Mouse (Mus musculus) spleen, adult 2 months (tissue): ENCODE measurements around the gene Rabepk. TPM values are rescaled to one million over a fixed set of nuclear protein-coding genes. Genes with fewer than 3 reads are reported as not detected.
A peak's percentile ranks its signal among the peaks of the same experiment; 100 is the strongest.
"Not testable (repeated sequence)": the region's sequence is repeated elsewhere in the genome, so short reads cannot be mapped to it uniquely, and the experiment has no call there.

Source experiments
- DNase-seq, 2 experiments: peaks; one replicate each; pipeline versions ENCODE4 v3.0.0 to v3.0.0-alpha.2; 2012 to 2021; ENCODE audit warnings: low spot score in 2 of 2, low read depth in 1 of 2
- H3K27ac ChIP-seq: fragments of 200-500 bp; 2 replicates; pipeline ENCODE4 v1.5.1; 2012; ENCODE audit warnings: low read length, inconsistent platforms; ENCODE audit not compliant: insufficient read depth
- H3K27me3 ChIP-seq: fragments of 200-500 bp; 2 replicates; pipeline ENCODE4 v1.6.1; 2012; ENCODE audit warnings: mild to moderate bottlenecking, moderate library complexity, low read length, inconsistent platforms; ENCODE audit not compliant: control insufficient read depth, insufficient read depth
- H3K36me3 ChIP-seq: fragments of 200-500 bp; 2 replicates; pipeline ENCODE4 v1.6.1; 2012; ENCODE audit warnings: mild to moderate bottlenecking, low read length, inconsistent platforms; ENCODE audit not compliant: control insufficient read depth, insufficient read depth
- H3K4me1 ChIP-seq: fragments of 200-500 bp; 2 replicates; pipeline ENCODE4 v1.6.1; 2011; ENCODE audit warnings: inconsistent platforms; ENCODE audit not compliant: control insufficient read depth, insufficient read depth, insufficient read length
- H3K4me3 ChIP-seq: fragments of 200-500 bp; 2 replicates; pipeline ENCODE4 v1.5.1; 2011; ENCODE audit warnings: mild to moderate bottlenecking, inconsistent platforms; ENCODE audit not compliant: insufficient read depth, insufficient read length; ENCODE audit errors: extremely low read depth
- CTCF ChIP-seq: fragments of 200-500 bp; IDR thresholded peaks from 2 replicates; pipeline ENCODE4 v1.5.1; 2011; ENCODE audit warnings: mild to moderate bottlenecking, inconsistent platforms; ENCODE audit not compliant: insufficient read depth, insufficient read length, insufficient replicate concordance; ENCODE audit errors: extremely low read depth
- POLR2A ChIP-seq: fragments of 200-500 bp; IDR thresholded peaks from 2 replicates; pipeline ENCODE4 v1.6.1; 2011; ENCODE audit warnings: low read depth, low read length, inconsistent platforms
- WGBS: fragments of 180-500 bp; shearing (Covaris S2); methylation state at CpG from one replicate; pipeline ENCODE4 v1.1.7; 2018; 5-methylcytosine and 5-hydroxymethylcytosine counted together
- polyA plus RNA-seq: library from polyadenylated mRNA; depleted of rRNA; stranded (reverse); fragments of >200 nt; gene quantifications from 2 replicates; pipeline ENCODE4 v1.2.3, GENCODE M21; 2012

The Rabepk gene
- polyA plus RNA-seq, 1 experiment, result 16.7 TPM

DNA sequence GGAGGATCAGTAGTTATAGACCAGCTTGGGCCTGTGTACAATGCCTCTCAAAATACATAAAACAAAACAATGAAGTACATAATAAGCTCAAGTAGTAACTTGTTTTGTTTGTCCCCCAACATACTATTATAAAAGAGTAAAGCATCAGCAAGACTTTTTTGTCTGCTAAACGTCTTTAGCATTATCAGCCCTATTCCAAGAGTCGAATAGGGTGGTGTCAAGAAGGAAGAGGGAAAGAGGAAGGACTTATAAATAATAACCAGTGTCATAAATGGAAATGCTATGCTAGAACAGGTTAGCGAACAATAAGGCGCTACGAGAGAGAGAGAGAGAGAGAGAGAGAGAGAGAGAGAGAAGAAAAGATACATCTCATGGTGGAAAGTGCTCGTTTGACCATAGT, 28.8 kb downstream of the Rabepk start:
- H3K27me3 ChIP-seq, result no peaks in the 10 kb centered on the region
- TF ChIP-seq POLR2A (no peak), CTCF (no peak)
- H3K4me3 ChIP-seq, result peak overlapping the region; percentile 89
- no peak for DNase-seq
- H3K4me1 ChIP-seq, result peaks cover 9% of the 10 kb centered on the region
- H3K27ac ChIP-seq, result peak overlapping the region; percentile 87
- under 1% methylated on average over 6 of the region's 6 CpGs for WGBS
- peaks cover 25% of the 10 kb centered on the region for H3K36me3 ChIP-seq

GRCm38 (mm10) chr2:34770049-34770448, 29.7 kb downstream of the Rabepk start:
- Histone ChIP-seq H3K27ac (no peak overlapping the region), H3K4me1 (peaks cover 9% of the 10 kb centered on the region), H3K4me3 (no peak overlapping the region), H3K27me3 (no peaks in the 10 kb centered on the region), H3K36me3 (peaks cover 18% of the 10 kb centered on the region)
- no peak for DNase-seq
- WGBS, result 94% methylated on average over 2 of the region's 2 CpGs
- TF ChIP-seq CTCF (no peak), POLR2A (no peak)

GRCm38 (mm10) chr2:34764801-34765200, 34.9 kb downstream of the Rabepk start:
- no peaks in the 10 kb centered on the region for H3K27me3 ChIP-seq
- H3K4me1 ChIP-seq, result no peaks in the 10 kb centered on the region
- H3K4me3 ChIP-seq, result no peak overlapping the region
- TF ChIP-seq POLR2A, result no peak
- TF ChIP-seq CTCF, result no peak
- H3K36me3 ChIP-seq, result no peaks in the 10 kb centered on the region
- no peak overlapping the region for H3K27ac ChIP-seq
- no peak for DNase-seq
- WGBS, result 76% methylated on average over 12 of the region's 12 CpGs

- Histone ChIP-seq H3K27ac (no peak overlapping the region), H3K27me3 (no peaks in the 10 kb centered on the region), H3K4me1 (no peaks in the 10 kb centered on the region), H3K36me3 (no peaks in the 10 kb centered on the region), H3K4me3 (no peak overlapping the region)
- no peak for DNase-seq
- no peak for TF ChIP-seq CTCF
- 80% methylated on average over 2 of the region's 2 CpGs for WGBS
Measured at GRCm38 (mm10) chr2:34762872-34763271, 36.8 kb downstream of the Rabepk start.

DNA sequence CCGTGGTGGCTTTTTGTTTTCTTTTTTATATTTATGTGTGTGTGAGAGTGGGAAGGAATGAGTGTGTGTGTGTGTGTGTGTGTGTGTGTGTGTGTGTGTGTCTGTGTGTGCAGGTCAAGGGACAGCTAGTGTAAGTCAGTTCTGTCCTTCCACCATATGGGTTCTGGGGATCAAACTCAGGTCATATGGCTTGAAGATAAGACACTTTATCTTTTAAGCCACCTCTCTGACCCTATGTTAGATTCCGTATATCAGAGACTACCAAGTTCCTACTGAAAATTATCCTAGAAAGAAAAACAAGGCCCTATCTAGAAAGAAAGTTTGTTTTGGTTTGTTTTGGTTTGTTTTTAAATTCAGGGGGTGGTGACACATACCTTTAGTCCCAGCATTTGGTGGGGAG, 37.5 kb downstream of the Rabepk start:
- H3K27ac ChIP-seq, result no peak overlapping the region
- H3K36me3 ChIP-seq, result no peaks in the 10 kb centered on the region
- DNase-seq, result no peak
- H3K4me1 ChIP-seq, result no peaks in the 10 kb centered on the region
- no peak for TF ChIP-seq POLR2A
- TF ChIP-seq CTCF, result no peak
- no peak overlapping the region for H3K4me3 ChIP-seq
- H3K27me3 ChIP-seq, result no peaks in the 10 kb centered on the region
- 80% methylated on average over 2 of the region's 2 CpGs for WGBS

DNA sequence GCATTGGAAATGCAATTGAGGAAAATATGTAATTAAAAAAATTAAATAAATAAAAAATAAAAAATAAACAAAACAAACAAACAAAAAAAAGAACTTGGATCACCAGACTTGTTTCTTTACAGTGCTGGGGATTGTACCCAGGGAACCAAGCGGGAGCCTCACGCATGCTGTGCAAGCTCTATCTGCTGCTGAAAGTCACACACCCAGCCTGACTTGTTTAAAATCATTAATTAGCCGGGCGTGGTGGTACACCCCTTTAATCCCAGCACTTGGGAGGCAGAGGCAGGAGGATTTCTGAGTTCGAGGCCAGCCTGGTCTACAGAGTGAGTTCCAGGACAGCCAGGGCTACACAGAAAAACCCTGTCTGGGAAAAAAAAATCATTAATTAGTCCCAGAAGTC, 38.4 kb downstream of the Rabepk start:
- not testable (repeated sequence) for H3K27me3 ChIP-seq, DNase-seq, H3K4me1 ChIP-seq, H3K36me3 ChIP-seq, H3K27ac ChIP-seq, H3K4me3 ChIP-seq
- WGBS, result 89% methylated on average over 5 of the region's 5 CpGs

DNA sequence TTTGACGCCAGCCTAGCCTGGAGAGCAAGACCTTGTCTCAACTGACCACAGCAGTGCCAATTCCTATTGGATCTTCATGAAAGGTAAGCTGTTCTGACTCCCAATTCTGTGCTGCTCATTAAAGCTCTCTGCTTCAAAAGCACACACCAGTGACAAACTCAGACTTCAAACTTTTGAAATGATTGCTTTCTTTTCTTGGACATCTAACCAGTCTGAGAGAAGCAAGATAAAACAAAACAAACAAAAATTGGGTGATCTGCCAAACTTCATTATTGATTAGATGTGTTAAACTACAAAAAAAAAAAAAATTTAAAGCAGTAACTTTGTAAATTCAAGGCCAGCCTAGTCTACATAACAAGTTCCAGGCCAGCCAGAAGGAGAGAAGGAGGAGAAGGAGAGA, 42.4 kb downstream of the Rabepk start:
- no peak for TF ChIP-seq POLR2A
- TF ChIP-seq CTCF, result no peak
- no peaks in the 10 kb centered on the region; the same call in 1 of the 2 replicates for H3K4me1 ChIP-seq
- H3K36me3 ChIP-seq, result no peaks in the 10 kb centered on the region
- no peak overlapping the region for H3K4me3 ChIP-seq
- WGBS, result 85% methylated on average over 1 of the region's 1 CpGs
- no peaks in the 10 kb centered on the region for H3K27me3 ChIP-seq
- no peak overlapping the region for H3K27ac ChIP-seq
- DNase-seq, result no peak

DNA sequence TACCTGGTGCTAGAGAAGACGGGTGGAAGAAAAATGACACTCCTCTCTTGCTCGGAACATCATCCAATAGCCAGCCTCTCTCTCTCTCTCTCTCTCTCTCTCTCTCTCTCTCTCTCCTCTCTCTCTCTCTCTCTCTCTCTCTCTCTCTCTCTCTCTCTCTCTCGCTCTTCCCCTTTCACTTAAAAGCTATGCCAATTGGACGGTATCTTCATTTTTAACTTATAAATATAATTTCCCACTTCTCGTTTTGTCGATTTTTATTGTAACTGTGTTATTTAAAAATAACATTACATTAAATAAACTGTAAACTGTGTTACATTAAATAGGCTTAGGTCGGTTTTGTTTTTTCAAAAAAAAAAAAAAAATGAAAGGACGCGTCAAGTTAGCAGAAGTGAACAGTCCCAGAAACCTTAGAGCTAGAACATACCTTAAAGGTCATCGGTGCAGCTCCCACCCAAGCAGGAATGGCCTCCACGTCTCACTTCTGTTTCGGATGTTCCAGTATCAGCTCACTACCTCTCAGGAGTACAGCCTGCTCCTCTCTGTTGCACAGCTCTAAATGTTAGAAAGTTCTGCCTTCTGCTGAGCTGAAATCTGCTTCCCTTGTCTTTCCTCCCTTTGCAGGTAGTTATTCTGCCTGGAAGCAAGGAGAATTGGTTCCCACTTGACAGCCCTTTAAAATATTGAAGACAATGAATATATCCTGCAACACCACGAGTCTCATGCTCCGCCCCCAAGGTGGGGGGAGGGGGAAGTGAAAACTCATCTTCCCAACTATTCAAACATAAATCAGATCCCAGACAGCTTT, 45.0 kb downstream of the Rabepk start, which contains the start of gene Gapvd1:
Gene Gapvd1, minus strand, starts transcription at position 682 of the 808 bp plus-strand sequence.
- no peaks in the 10 kb centered on the region for H3K27me3 ChIP-seq
- peaks cover 2% of the 10 kb centered on the region for H3K4me1 ChIP-seq
- DNase-seq, result peak in 1 of 2 experiments; percentile 11
- TF ChIP-seq POLR2A, result no peak
- no peak for TF ChIP-seq CTCF
- WGBS, result 1% methylated on average over 14 of the region's 14 CpGs
- H3K27ac ChIP-seq, result peak within 1 kb of the TSS; percentile 95
- no peaks in the 10 kb centered on the region for H3K36me3 ChIP-seq
- H3K4me3 ChIP-seq, result peak within 1 kb of the TSS; percentile 100
